Mouse (Mus musculus) thymus, postnatal 0 days (tissue): ENCODE results near the gene Csmd2. TPM values are rescaled to one million over a fixed set of nuclear protein-coding genes. Genes with fewer than 3 reads are reported as not detected.
"Not testable (repeated sequence)": the region's sequence is repeated elsewhere in the genome, so short reads cannot be mapped to it uniquely, and the experiment has no call there.

ENCODE experiments used
- DNase-seq: peaks from one replicate; pipeline ENCODE4 v3.0.0-alpha.2; 2015; ENCODE audit warnings: low spot score
- polyA plus RNA-seq: library from polyadenylated mRNA; unstranded; fragments of >200 nt; fragmentation: Nextera tagmentation; extraction: Ambion mirVana; gene quantifications from 2 replicates; pipeline ENCODE4 v1.2.1, GENCODE M21; 2015

Csmd2 gene
- polyA plus RNA-seq, 1 experiment from 2014 or later = 0.10 TPM

- no peak for DNase-seq
These were observed 497.0 kb downstream of the Csmd2 start for GRCm38 (mm10) chr4:128484679-128485078.

- no peak for DNase-seq
These were observed 502.0 kb downstream of the Csmd2 start for GRCm38 (mm10) chr4:128489521-128490100.

- DNase-seq = no peak
These were observed 504.4 kb downstream of the Csmd2 start for GRCm38 (mm10) chr4:128492055-128492454.

GRCm38 (mm10) chr4:128499980-128500379, 512.3 kb downstream of the Csmd2 start:
- no peak for DNase-seq

- no peak for DNase-seq
These were observed 519.2 kb downstream of the Csmd2 start for GRCm38 (mm10) chr4:128506878-128507277.

- no peak for DNase-seq
These were observed 522.2 kb downstream of the Csmd2 start for GRCm38 (mm10) chr4:128509885-128510284.

- no peak for DNase-seq
These were observed 526.8 kb downstream of the Csmd2 start for GRCm38 (mm10) chr4:128514496-128514895.

GRCm38 (mm10) chr4:128521276-128521675, 533.6 kb downstream of the Csmd2 start:
- DNase-seq = no peak

- DNase-seq = no peak
These were observed 555.7 kb downstream of the Csmd2 start for GRCm38 (mm10) chr4:128543378-128543777.

- not testable (repeated sequence) for DNase-seq
These were observed 556.4 kb downstream of the Csmd2 start for GRCm38 (mm10) chr4:128543956-128544486.

GRCm38 (mm10) chr4:128550756-128551155, 563.1 kb downstream of the Csmd2 start:
- DNase-seq = no peak

GRCm38 (mm10) chr4:128554198-128554597, 566.5 kb downstream of the Csmd2 start:
- no peak for DNase-seq

GRCm38 (mm10) chr4:128560327-128560726, 572.7 kb downstream of the Csmd2 start:
- DNase-seq = no peak

GRCm38 (mm10) chr4:128575811-128576210, 588.2 kb downstream of the Csmd2 start:
- no peak for DNase-seq

- peak; percentile 55 for DNase-seq
These were observed 591.5 kb downstream of the Csmd2 start for GRCm38 (mm10) chr4:128579182-128579581.

GRCm38 (mm10) chr4:128593286-128593685, 605.6 kb downstream of the Csmd2 start:
- no peak for DNase-seq

GRCm38 (mm10) chr4:128594062-128594461, 606.4 kb downstream of the Csmd2 start:
- DNase-seq = peak; percentile 60

GRCm38 (mm10) chr4:128597801-128598560, 610.3 kb downstream of the Csmd2 start:
- no peak for DNase-seq

- DNase-seq = no peak
These were observed 618.9 kb downstream of the Csmd2 start for GRCm38 (mm10) chr4:128606586-128606985.

GRCm38 (mm10) chr4:128607661-128608060, 620.0 kb downstream of the Csmd2 start:
- DNase-seq = no peak

- DNase-seq = no peak
These were observed 621.7 kb downstream of the Csmd2 start for GRCm38 (mm10) chr4:128609276-128609924.

- DNase-seq = peak; percentile 99
These were observed 622.3 kb downstream of the Csmd2 start, which contains the start of gene Zscan20 for GRCm38 (mm10) chr4:128609925-128610402. Gene Zscan20 (minus strand): TSS chr4:128610098.
